Mouse (Mus musculus) hindbrain, embryonic 12.5 days (tissue): ENCODE data around the gene Nfatc4. TPM values are rescaled to one million over a fixed set of nuclear protein-coding genes. Genes with fewer than 3 reads are reported as not detected.

Source experiments
- ATAC-seq: fragments of 200-750 bp; cut with Nextera tagmentation; 2 replicates; pipeline ENCODE4 v1.8.0; 2017; ENCODE audit warnings: moderate TSS enrichment; ENCODE audit not compliant: low FRiP score
- H3K27ac ChIP-seq: fragments of 300-500 bp; sonication (generic); 2 replicates; pipeline ENCODE4 v1.5.1; 2016; ENCODE audit warnings: mild to moderate bottlenecking
- H3K27me3 ChIP-seq: fragments of 300-500 bp; sonication (generic); 2 replicates; pipeline ENCODE4 v1.6.1; 2016; ENCODE audit warnings: mild to moderate bottlenecking
- H3K36me3 ChIP-seq: fragments of 300-500 bp; sonication (generic); 2 replicates; pipeline ENCODE4 v1.6.1; 2016; ENCODE audit warnings: mild to moderate bottlenecking
- H3K4me1 ChIP-seq: fragments of 300-500 bp; sonication (generic); 2 replicates; pipeline ENCODE4 v1.6.1; 2016
- H3K4me2 ChIP-seq: fragments of 300-500 bp; sonication (generic); replicated peaks from 2 replicates; pipeline ENCODE4 v1.6.1; 2016; ENCODE audit warnings: mild to moderate bottlenecking
- H3K4me3 ChIP-seq: fragments of 300-500 bp; sonication (generic); 2 replicates; pipeline ENCODE4 v1.5.1; 2016; ENCODE audit warnings: mild to moderate bottlenecking
- H3K9ac ChIP-seq: fragments of 300-500 bp; sonication (generic); 2 replicates; pipeline ENCODE4 v1.6.1; 2016; ENCODE audit warnings: mild to moderate bottlenecking, moderate library complexity
- H3K9me3 ChIP-seq: fragments of 300-500 bp; sonication (generic); replicated peaks from 2 replicates; pipeline ENCODE4 v1.6.1; 2016; ENCODE audit warnings: mild to moderate bottlenecking
- WGBS: fragments of 180-500 bp; shearing (Covaris S2); methylation state at CpG from one replicate; pipeline ENCODE4 v1.1.7; 2016; 5-methylcytosine and 5-hydroxymethylcytosine counted together
- polyA plus RNA-seq: library from polyadenylated mRNA; unstranded; fragments of >200 nt; fragmentation: Nextera tagmentation; extraction: Ambion mirVana; gene quantifications from 2 replicates; pipeline ENCODE4 v1.2.1, GENCODE M21; 2016

Nfatc4 gene
- polyA plus RNA-seq, 1 experiment from 2014 or later, result 45.2 TPM

DNA sequence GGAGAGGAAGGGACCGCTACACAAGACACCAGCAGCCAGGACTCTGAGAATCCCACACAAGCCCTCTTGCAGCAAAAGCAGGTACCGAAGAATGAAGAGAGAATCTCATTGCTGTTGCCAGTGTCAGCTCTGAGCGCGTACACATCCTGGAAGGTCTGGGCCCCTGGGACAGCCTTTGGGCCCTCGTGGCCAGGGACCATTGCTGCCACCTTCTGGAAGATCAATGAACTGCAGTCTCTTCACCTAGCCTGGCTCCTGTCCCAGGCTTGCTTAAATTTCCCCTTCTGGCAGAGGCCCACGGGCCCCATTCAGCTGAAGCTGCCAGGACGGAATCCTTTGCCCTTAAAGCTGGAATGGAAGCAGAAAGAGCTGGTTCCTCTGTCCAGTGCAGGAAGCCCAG lies 40.8 kb downstream of the Nfatc4 start:
- Histone ChIP-seq H3K9ac (no peak overlapping the region), H3K4me2 (no peak overlapping the region), H3K36me3 (peaks cover 48% of the 10 kb centered on the region), H3K4me1 (peaks cover 19% of the 10 kb centered on the region), H3K27me3 (no peaks in the 10 kb centered on the region), H3K9me3 (no peaks in the 10 kb centered on the region), H3K27ac (no peak overlapping the region), H3K4me3 (no peak overlapping the region)
- WGBS, result 24% methylated on average over 7 of the region's 7 CpGs
- peak; percentile 54; the same call in 1 of the 2 replicates for ATAC-seq

DNA sequence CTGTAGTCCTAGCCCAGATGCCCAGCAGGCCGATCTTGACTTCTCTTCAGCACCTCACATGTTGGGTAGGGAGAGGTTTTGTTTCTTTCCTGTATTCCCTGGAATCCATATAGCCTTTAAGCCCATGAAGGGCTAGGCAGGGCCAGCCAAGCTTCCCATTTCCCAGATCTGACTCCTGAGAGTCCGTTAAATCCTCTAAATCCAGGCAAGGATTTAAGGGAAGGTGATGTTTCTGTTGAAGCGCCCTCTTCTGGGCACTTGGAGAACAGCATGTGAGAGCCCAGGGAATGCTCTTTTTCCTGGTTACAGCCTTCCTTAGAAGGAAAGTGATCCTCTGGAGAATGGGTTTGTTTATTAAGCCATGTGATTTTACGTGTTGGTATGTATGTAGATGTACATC lies 44.0 kb downstream of the Nfatc4 start:
- Histone ChIP-seq H3K9ac (no peak overlapping the region), H3K27me3 (no peaks in the 10 kb centered on the region), H3K36me3 (peaks cover 75% of the 10 kb centered on the region), H3K4me1 (peaks cover 8% of the 10 kb centered on the region), H3K4me2 (no peak overlapping the region), H3K4me3 (no peak overlapping the region), H3K27ac (no peak overlapping the region), H3K9me3 (no peaks in the 10 kb centered on the region)
- no peak for ATAC-seq
- WGBS, result 36% methylated on average over 4 of the region's 4 CpGs

DNA sequence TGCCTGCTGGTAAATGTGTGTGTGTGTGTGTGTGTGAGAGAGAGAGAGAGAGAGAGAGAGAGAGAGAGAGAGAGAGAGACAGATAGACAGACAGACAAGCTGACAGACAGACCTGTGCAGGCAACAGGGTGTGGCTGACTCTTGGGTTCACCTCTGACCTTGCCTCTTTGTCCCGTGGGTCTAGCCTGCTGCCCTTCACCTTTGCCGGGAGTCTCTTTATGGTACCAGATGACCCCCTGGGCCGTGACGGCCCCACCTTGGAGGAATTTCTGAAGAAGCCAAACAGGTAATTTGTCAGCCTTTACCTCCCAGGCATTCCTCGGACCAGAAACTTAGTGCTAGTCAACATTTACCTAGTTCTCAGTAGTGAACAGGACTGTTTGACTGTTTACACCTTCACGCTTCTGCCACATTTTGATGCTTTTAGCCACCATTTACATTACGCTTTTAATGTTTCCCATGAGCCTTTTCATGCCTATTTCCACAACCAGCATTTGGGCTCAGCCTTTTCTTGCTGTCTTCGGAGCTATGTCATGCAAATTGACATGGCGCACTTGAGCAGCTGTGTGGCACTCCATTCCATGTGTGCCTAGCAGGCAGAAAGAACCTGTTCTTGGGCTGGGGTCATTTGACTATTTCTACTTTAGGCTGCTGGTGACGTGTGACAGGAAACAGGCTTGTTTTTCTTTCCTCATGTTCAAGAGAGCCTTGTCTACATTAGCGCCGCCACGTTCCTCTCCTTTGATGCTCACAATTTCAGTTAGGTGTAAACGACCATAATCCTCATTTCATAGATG lies 45.5 kb downstream of the Nfatc4 start:
- Histone ChIP-seq H3K36me3 (peaks cover 84% of the 10 kb centered on the region), H3K4me1 (peaks cover 9% of the 10 kb centered on the region; the same call in 1 of the 2 replicates), H3K9me3 (no peaks in the 10 kb centered on the region), H3K4me2 (no peak overlapping the region), H3K4me3 (no peak overlapping the region), H3K27me3 (no peaks in the 10 kb centered on the region), H3K27ac (0 out of 2 replicates have a peak overlapping the region, but pooled peaks have one; percentile 4), H3K9ac (no peak overlapping the region)
- no peak for ATAC-seq
- 88% methylated on average over 14 of the region's 14 CpGs for WGBS

DNA sequence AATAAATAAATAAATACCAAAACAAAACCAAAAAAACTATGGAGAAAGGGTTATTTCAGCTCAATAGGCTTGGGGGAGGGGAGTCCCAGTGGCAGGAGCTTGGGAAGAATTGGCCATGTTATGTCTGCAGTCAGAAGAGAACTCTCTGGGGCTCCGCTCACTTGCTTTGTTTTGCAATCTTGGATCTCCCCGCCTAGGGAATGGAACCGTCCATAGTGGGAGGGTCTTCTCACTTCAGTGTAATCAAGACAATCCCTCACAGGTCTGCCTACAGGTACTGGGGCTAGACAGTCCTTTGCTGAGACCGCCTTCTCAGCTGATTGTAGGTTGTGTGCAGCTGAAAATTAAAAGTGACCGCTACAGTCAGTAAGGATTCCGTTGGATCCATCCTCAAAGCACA lies 46.6 kb downstream of the Nfatc4 start:
- no peaks in the 10 kb centered on the region for H3K27me3 ChIP-seq
- no peak overlapping the region for H3K27ac ChIP-seq
- 97% methylated on average over 6 of the region's 6 CpGs for WGBS
- H3K36me3 ChIP-seq, result peaks cover 77% of the 10 kb centered on the region
- no peaks in the 10 kb centered on the region for H3K9me3 ChIP-seq
- no peak for ATAC-seq
- no peak overlapping the region for H3K4me2 ChIP-seq
- H3K4me3 ChIP-seq, result no peak overlapping the region
- H3K4me1 ChIP-seq, result peaks cover 13% of the 10 kb centered on the region; the same call in 1 of the 2 replicates
- H3K9ac ChIP-seq, result no peak overlapping the region

DNA sequence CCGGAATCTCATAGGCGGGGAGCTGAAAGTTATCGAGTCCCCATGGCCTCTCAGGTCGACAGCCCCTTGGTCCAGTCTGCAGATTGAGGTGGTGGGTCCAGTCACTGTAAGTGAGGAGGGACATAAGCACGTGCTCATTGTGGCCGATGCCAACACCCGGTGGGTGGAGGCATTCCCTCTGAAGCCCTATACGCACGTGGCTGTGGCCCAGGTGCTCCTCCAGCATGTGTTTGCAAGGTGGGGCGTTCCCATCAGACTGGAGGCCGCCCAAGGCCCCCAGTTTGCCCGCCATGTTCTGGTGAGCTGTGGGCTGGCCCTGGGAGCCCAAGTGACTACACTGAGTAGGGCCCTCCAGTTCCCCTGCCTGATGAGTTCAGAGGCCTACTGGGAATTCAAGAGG lies 49.1 kb downstream of the Nfatc4 start:
- H3K9ac ChIP-seq, result no peak overlapping the region
- no peak overlapping the region for H3K27ac ChIP-seq
- H3K36me3 ChIP-seq, result peaks cover 53% of the 10 kb centered on the region
- H3K9me3 ChIP-seq, result no peaks in the 10 kb centered on the region
- H3K4me3 ChIP-seq, result no peak overlapping the region
- no peak for ATAC-seq
- H3K4me1 ChIP-seq, result peaks cover 13% of the 10 kb centered on the region; the same call in 1 of the 2 replicates
- no peak overlapping the region for H3K4me2 ChIP-seq
- H3K27me3 ChIP-seq, result no peaks in the 10 kb centered on the region
- 92% methylated on average over 12 of the region's 12 CpGs for WGBS

DNA sequence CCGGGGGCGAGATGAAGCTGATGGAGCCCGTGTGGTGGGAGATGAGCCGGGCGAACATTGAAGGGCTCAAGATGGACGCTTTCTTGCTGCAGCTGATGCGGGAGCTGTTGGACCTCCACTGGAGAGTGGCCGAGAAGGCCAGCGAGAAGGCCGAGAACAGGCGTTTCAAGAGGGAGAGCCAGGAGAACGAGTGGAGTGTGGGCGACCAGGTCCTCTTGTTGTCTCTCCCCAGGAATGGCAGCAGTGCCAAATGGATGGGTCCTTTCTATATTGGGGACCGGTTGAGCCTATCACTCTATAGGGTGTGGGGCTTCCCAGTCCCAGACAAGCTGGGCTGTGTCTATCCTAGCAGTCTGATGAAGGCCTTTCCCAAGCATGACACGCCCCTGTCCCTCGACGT lies 49.6 kb downstream of the Nfatc4 start:
- H3K27me3 ChIP-seq, result no peaks in the 10 kb centered on the region
- 91% methylated on average over 17 of the region's 17 CpGs for WGBS
- H3K9ac ChIP-seq, result no peak overlapping the region
- H3K9me3 ChIP-seq, result no peaks in the 10 kb centered on the region
- no peak overlapping the region for H3K4me3 ChIP-seq
- peaks cover 53% of the 10 kb centered on the region for H3K36me3 ChIP-seq
- H3K27ac ChIP-seq, result no peak overlapping the region
- H3K4me1 ChIP-seq, result peaks cover 13% of the 10 kb centered on the region; the same call in 1 of the 2 replicates
- H3K4me2 ChIP-seq, result no peak overlapping the region
- ATAC-seq, result no peak; the same call in 1 of the 2 replicates

DNA sequence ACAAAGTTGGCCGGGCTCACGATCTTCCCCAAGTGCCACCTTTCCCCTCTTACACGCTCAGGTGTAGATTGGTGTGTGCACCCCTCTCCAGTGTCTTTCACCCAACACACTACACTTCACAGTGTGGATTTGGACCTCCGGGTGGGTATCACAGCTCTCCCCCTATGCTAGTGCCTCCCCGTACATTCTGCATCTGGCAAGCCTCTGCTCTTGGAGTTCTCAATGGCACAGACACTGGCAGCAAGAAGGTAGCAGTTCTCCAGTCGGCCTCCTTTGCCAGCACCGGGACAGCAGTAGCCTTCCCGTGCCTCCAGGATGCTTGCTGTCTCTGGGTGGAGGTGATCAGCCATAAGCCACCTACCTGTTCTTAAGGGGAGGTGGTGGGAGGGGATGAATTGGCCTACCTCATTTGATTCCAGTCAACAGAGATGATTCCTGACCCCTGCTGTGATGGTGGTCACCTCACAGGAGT lies 50.3 kb downstream of the Nfatc4 start:
- H3K27ac ChIP-seq, result peak overlapping the region; percentile 58
- H3K9ac ChIP-seq, result no peak overlapping the region; the same call in 1 of the 2 replicates
- peaks cover 13% of the 10 kb centered on the region; the same call in 1 of the 2 replicates for H3K4me1 ChIP-seq
- no peak overlapping the region for H3K4me3 ChIP-seq
- ATAC-seq, result peak; percentile 39
- peak overlapping the region; percentile 29 for H3K4me2 ChIP-seq
- H3K36me3 ChIP-seq, result peaks cover 45% of the 10 kb centered on the region
- no peaks in the 10 kb centered on the region for H3K9me3 ChIP-seq
- 84% methylated on average over 8 of the region's 8 CpGs for WGBS
- no peaks in the 10 kb centered on the region for H3K27me3 ChIP-seq

DNA sequence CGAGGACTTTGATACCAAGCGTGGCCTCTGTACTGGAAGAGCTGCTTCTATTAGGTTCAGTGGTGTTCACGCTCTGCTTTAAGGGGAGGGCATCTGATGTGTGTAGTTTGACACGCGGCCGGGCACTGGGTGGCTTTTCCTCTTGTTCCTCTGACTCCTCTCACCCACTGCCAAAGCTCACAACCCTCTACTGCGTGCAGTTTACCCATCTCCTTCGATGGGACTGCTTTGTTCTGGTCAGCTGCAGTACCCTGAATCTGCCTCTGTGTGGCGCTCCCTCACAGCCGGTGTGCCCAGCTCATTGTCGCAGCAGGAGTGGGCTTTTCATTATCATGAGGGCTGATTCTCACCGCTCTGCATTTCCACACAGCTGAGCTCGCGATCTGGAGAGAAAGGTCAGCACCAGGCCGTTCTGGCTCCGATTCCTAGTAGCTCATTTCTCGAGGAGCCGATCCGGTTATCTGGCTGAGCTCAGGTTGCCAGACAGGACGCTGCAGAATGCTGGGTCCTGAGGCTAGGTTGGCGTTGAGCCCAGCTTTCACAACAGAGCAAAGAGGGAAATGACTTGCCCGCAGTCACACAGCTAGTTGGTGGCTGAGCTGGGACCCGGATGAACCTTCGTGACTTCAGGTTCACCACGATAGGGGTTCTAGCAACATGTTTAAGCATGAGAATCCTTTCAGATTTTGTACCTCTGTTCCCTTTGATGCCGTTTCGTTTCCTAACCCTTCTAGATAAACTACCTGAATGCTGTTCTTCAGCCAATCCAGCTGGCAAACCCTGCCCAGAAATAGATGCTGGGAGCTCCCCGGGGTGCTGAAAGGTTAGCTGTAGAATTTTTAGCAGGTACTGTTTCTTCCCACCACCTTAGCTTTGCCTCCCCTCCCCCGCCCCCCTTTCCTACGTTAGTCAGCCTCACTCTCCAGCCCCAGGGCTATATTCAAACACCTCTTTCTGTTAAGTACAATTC lies 51.1 kb downstream of the Nfatc4 start:
- Histone ChIP-seq H3K9ac (no peak overlapping the region; the same call in 1 of the 2 replicates), H3K4me3 (no peak overlapping the region)

DNA sequence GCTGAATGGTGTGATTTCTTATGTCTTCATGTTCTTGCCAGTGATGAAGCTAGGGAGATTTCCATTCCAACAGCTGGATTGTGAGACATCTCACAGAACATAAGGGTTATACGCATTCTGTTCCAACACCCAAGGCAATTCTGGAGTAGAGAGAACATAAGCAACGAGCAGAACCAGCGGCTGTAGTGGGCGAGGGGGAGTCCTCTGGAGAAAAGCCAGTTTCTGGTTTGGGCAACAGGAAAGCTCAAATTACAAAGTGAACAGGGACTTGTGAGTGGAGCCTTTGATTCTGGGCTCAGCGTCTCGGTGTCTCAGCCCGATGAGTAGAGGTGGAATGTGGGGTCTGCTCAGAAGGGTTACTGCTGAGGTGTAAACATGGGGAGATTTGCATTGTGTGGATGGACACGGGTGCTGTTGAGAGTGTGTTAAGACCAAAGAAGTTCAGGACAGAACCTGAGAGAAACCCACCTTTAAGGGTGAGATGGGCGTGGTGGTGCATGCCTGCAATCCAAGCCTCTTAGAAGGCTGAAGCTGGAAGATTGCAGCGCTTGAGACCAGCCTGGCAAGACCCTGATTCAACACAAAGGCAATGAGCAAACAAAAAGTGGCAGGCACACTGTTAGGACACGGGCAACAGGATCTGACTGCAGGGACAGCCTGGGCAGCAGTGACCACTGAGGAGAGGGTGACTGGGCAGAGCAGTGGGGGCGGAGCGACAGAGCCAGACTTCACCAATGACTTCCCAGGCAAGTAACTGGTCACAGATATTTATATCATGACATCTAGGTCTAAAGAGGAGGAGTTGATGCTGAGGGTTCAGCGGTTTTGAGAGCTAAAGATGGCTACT lies 54.7 kb downstream of the Nfatc4 start:
- Histone ChIP-seq H3K4me1 (peaks cover 13% of the 10 kb centered on the region; the same call in 1 of the 2 replicates), H3K9ac (no peak overlapping the region), H3K9me3 (no peaks in the 10 kb centered on the region), H3K36me3 (peaks cover 2% of the 10 kb centered on the region; the same call in 1 of the 2 replicates), H3K27ac (peak overlapping the region; percentile 17; the same call in 1 of the 2 replicates), H3K27me3 (no peaks in the 10 kb centered on the region), H3K4me2 (0 out of 2 replicates have a peak overlapping the region, but pooled peaks have one; percentile 15), H3K4me3 (no peak overlapping the region)
- WGBS, result 28% methylated on average over 14 of the region's 14 CpGs
- no peak for ATAC-seq

More for the DNA sequence above, 51.1 kb downstream of the Nfatc4 start:
- no peaks in the 10 kb centered on the region for H3K9me3 ChIP-seq
- H3K27ac ChIP-seq, result peak overlapping the region; percentile 58
- WGBS, result 16% methylated on average over 30 of the region's 30 CpGs
- peak; percentile 81 for ATAC-seq
- peaks cover 38% of the 10 kb centered on the region for H3K36me3 ChIP-seq
- H3K27me3 ChIP-seq, result no peaks in the 10 kb centered on the region
- H3K4me2 ChIP-seq, result peak overlapping the region; percentile 29
- H3K4me1 ChIP-seq, result peaks cover 13% of the 10 kb centered on the region; the same call in 1 of the 2 replicates

DNA sequence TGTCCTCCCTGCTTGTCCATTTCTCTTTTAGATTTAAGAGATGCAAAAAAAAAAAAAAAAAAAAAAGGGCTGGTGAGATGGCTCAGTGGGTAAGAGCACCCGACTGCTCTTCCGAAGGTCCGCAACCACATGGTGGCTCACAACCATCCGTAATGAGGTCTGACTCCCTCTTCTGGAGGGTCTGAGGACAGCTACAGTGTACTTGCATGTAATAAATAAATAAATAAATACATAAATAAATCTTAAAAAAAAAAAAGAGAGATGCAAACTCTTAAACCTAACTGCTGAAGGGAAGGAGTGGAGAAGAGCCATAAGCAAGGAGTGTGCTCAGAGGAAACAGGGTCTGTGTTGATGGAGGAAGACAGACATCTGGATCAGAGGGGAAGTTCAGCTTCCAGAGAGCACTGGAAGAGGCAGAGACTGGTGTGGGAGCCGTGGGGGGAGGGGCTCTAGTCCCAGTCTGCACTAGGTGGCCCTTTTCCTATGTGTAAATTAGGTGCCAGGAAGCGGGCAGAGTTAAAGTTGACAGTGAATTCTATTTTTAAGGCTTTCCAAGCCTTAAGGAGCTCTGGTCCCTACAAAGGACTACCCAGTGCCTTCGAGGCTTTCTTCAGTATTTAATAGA lies 55.5 kb downstream of the Nfatc4 start:
- H3K27me3 ChIP-seq, result no peaks in the 10 kb centered on the region
- H3K4me3 ChIP-seq, result no peak overlapping the region
- H3K27ac ChIP-seq, result no peak overlapping the region
- no peak overlapping the region for H3K9ac ChIP-seq
- H3K36me3 ChIP-seq, result no peaks in the 10 kb centered on the region
- 38% methylated on average over 7 of the region's 7 CpGs for WGBS
- H3K4me1 ChIP-seq, result peaks cover 9% of the 10 kb centered on the region; the same call in 1 of the 2 replicates
- ATAC-seq, result no peak
- no peaks in the 10 kb centered on the region for H3K9me3 ChIP-seq
- H3K4me2 ChIP-seq, result no peak overlapping the region

DNA sequence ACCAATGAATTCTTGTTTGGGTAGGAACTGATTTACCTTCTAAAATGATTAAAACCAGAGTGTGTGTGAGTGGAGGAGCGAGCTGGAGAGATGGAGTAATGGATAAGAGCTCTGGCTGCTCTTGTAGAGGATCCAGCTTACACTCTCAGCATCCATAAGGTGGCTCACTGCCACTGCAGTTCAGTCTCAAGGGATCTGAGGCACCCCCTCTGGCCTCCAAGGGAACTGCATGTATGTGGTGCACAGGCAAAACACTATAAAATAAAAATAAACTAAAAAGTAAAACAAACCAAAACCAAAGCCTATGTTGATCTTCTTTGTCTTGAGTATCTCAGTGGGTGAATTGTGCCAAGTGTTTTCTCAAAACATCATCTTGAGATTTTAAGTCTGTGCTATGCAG lies 56.7 kb downstream of the Nfatc4 start:
- WGBS, result 50% methylated on average over 1 of the region's 1 CpGs
- no peak for ATAC-seq

More for the DNA sequence above, 56.7 kb downstream of the Nfatc4 start:
- H3K4me2 ChIP-seq, result no peak overlapping the region
- H3K4me3 ChIP-seq, result no peak overlapping the region
- H3K9me3 ChIP-seq, result no peaks in the 10 kb centered on the region
- H3K36me3 ChIP-seq, result no peaks in the 10 kb centered on the region
- no peaks in the 10 kb centered on the region for H3K27me3 ChIP-seq
- peaks cover 13% of the 10 kb centered on the region for H3K4me1 ChIP-seq
- H3K27ac ChIP-seq, result no peak overlapping the region
- H3K9ac ChIP-seq, result no peak overlapping the region
